Mouse (Mus musculus) erythroblast, embryonic 14.5 days (primary cell): ENCODE measurements around the gene Gm5244.

ENCODE experiments used
- GATA1 ChIP-seq: IDR thresholded peaks from 2 replicates; pipeline ENCODE4 v1.6.1; 2012; ENCODE audit warnings: low read length, inconsistent platforms, mixed read lengths
- TAL1 ChIP-seq: IDR thresholded peaks from 3 replicates; pipeline ENCODE4 v1.6.1; 2012; ENCODE audit warnings: low read length, inconsistent platforms, mixed read lengths

- TF ChIP-seq GATA1 (no peak), TAL1 (no peak)
These were observed 40.8 kb upstream of the Gm5244 start for GRCm38 (mm10) chr19:12805730-12806129.
